Mouse (Mus musculus): ENCODE results near the gene Nfic. TPM values are rescaled to one million over a fixed set of nuclear protein-coding genes. Genes with fewer than 3 reads are reported as not detected.
"Not testable (repeated sequence)": the region's sequence is repeated elsewhere in the genome, so short reads cannot be mapped to it uniquely, and the experiment has no call there.

Nfic gene
- total RNA-seq, 4 experiments from 2014 or later, result 223 to 267 (median 235) TPM

- no peak for DNase-seq (ENCODE audit: low spot score in 2 of 2)
Measured at GRCm38 (mm10) chr10:81460951-81461350, 5.5 kb upstream of the Nfic start.

- no peak for DNase-seq (ENCODE audit: low spot score in 2 of 2)
Measured at GRCm38 (mm10) chr10:81460471-81460870, 5.0 kb upstream of the Nfic start.

GRCm38 (mm10) chr10:81459399-81459798, 4.0 kb upstream of the Nfic start:
- no peak for DNase-seq (ENCODE audit: low spot score in 2 of 2)

DNA sequence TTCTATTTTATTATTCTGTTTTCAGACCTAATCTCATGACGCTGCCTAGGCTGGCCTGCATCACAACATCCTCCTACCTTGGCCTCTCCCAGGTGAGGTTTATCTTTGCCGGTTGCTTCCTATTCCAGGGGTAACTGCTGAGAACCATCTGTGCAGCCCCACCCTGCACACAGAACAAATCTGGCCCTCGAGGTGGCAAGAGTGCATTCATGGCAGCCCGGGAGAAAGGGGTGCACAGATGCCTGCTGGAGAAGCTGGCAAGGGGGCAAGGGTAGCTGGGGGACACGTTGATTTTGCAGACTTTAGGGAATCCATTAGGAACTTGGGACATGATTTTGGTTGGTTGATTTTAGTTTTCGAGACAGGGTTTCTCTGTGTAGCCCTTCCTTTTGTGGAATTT, 2.8 kb upstream of the Nfic start:
- DNase-seq (ENCODE audit: low spot score in 2 of 2), result no peak

DNA sequence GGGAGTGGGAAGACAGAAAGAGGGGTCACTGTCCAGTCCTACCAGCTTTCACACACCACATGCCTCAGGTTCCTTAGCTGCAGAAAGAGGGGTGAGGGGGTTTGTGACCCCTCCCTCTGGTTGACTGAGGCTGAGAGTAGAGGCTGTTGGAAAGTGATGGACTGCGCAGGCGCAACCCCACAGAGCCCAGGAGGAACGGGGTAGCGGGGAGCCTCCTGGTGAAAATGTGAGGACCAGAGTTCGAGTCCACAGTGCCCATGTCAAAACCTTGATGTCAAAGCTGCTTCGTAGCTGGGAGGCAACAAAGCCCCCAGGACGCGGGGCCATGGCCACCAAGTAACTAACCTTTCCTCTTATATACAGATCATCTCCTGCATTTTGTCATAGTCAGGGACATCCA, 2.2 kb upstream of the Nfic start:
- no peak for DNase-seq (ENCODE audit: low spot score in 2 of 2)

GRCm38 (mm10) chr10:81456983-81457563, 1.6 kb upstream of the Nfic start:
- DNase-seq (ENCODE audit: low spot score in 2 of 2), result no peak

- DNase-seq (ENCODE audit: low spot score in 2 of 2), result no peak
Measured at GRCm38 (mm10) chr10:81454106-81454505, 1.3 kb downstream of the Nfic start.

- no peak for DNase-seq (ENCODE audit: low spot score in 2 of 2)
Measured at GRCm38 (mm10) chr10:81452947-81453288, 2.5 kb downstream of the Nfic start.

GRCm38 (mm10) chr10:81452237-81452946, 3.0 kb downstream of the Nfic start:
- DNase-seq (ENCODE audit: low spot score in 2 of 2), result no peak

- no peak for DNase-seq (ENCODE audit: low spot score in 2 of 2)
Measured at GRCm38 (mm10) chr10:81451365-81451745, 4.1 kb downstream of the Nfic start.

GRCm38 (mm10) chr10:81450641-81451364, 4.6 kb downstream of the Nfic start:
- no peak for DNase-seq (ENCODE audit: low spot score in 2 of 2)

GRCm38 (mm10) chr10:81450140-81450539, 5.3 kb downstream of the Nfic start:
- DNase-seq (ENCODE audit: low spot score in 2 of 2), result peak; percentile 54 to 69

DNA sequence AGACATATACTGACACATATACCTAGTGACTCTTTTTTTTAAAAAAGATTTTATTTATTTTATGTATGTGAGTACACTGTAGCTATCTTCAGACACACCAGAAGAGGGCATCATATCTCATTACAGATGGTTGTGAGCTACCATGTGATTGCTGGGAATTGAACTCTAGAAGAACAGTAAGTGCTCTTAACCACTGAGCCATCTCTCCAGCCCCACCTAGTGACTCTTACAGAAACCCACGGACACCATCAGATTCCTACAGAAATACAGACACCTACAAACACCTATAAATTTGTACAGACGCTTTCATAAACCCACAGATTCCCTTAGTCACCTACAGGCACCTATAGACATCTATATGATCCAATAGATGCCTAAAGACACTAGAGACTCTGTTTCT, 9.9 kb downstream of the Nfic start:
- not testable (repeated sequence) for DNase-seq (ENCODE audit: low spot score in 2 of 2)

DNA sequence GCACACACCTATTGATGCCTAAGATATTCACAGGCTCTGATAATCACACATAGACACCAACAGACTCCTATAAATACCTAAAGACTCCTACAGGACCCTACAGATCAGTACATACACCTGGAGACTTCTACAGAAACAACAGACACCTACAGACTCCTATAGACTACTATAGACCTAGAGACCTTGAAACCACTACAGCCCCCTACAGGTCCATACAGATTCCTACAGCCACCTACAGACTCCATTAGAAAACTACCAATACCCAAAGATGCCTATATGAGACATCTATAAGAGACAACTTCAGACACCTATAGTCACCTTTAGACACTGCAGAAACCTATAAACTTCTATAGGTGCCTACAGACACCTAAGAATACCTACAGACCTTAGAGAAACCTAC, 14.4 kb downstream of the Nfic start:
- no peak for DNase-seq (ENCODE audit: low spot score in 2 of 2)

GRCm38 (mm10) chr10:81435436-81435835, 20.0 kb downstream of the Nfic start:
- DNase-seq (ENCODE audit: low spot score in 2 of 2), result peak; percentile 78 to 84

DNA sequence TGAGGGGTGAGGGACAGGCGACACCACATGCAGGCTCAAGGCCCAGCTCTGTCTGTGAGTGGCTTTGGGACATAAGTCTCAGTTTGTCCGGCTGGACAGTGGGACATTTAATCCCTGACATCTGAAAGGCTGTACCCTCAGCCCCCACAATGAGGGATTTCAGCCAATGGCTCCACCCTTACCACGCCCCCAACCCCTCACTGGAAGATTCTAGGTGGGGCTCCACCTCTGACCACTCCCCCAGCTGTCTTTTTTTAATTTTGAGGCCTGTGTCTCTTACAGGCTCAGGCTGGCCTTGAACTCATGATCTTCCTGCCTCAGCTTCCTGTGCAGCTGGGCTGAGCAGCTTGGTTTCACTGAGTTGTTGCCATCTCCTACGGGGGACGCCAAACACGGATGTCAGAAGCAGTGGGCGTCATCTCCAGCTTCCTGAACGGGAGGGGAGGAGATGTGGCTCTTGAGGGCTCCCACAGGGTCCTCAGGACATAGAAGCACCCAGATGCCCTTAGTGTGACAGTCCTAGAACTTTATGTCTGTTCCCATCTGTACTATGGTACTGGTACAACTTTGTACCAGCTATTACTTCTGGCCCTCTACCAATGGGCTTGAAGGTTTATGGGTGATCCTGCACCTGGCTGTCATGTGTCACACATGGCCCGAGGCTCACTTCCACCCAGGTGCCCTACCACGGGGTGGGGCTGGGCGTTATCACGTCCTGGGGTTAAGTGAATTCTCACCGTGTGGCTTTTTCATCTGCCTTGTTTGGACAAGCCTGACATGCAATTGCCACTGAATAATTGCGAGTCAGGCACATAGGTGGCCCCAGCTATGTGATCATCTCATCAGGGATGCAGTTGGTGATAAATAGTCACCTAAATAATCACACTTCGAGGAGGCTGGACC, 20.8 kb downstream of the Nfic start:
- no peak for DNase-seq (ENCODE audit: low spot score in 2 of 2)

DNA sequence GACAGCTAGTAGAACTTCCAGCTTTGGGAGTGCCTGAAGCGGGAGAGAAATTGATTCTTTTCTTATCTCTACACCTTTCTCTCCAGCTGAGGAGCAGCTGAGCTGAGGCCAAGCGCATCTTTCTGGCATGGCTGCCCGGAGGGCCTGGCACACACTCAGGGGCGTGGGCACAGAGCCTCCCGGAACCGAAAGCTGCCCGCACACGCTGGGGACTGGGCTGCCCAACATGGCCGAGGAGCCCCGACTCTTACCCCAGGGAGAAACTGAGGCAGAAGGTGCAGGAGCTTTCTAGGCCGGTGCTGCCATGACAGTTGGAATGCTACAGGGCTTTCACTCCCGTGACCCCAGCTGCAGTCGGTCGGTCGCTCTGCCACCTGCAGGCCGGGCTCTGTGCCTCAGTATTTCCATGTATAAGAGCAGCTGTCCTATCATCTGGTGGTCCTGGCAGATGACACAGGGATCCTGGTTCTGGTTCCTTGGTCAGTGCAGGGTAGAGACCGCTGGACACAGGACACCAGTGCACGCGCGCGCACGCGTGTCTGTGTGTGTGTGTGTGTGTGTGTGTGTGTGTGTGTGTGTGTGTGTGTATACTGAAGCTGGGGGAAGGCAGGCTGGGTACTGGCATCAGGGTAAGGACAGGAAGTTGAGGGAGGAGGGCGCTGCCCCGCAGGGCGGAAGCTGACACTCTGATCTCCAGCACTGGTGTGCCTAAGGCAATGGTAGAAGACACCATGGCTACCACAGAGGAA, 21.7 kb downstream of the Nfic start:
- DNase-seq (ENCODE audit: low spot score in 2 of 2), result peak; percentile 70 to 78

- DNase-seq (ENCODE audit: low spot score in 2 of 2), result peak; percentile 90 to 93
Measured at GRCm38 (mm10) chr10:81432868-81433262, 22.6 kb downstream of the Nfic start.

GRCm38 (mm10) chr10:81432169-81432867, 23.1 kb downstream of the Nfic start:
- DNase-seq (ENCODE audit: low spot score in 2 of 2), result peak in 1 of 2 experiments; percentile 41

DNA sequence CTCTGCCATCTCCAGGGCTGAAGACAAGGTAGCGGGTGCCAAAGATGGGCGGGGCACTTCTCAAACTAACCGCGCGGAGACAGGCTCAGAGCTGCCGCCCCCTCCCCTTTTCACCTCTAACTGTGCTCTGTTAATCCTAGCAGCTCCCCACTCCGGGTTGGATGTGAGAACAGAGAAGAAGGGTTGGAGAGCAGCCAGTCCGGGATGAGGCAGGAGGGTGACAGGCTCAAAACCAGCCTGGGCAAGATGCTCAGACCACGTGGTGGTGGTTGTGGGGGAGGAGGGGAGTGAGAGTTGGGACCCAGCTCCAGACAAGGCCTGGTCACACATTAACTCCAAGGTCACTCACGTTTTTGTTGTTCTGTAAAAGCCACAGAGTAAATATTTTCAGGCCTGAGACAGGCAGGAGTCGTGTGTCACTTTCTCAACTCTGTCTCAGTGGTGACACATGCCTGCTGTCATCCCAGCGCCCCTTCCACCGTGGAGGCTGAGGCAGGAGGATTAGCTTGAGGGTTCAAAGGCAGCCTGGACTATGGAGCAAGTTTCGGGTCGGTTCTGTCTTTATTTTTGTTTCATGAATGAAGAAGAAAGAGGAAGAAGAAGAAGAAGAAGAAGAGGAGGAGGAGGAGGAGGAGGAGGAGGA, 23.8 kb downstream of the Nfic start:
- DNase-seq (ENCODE audit: low spot score in 2 of 2), result peak; percentile 32 to 55

Data from gastrocnemius, adult 8-10 months (tissue).